Mouse (Mus musculus) NIH3T3 (cell line): ENCODE results near the gene Rnf144b.
A peak's percentile ranks its signal among the peaks of the same experiment; 100 is the strongest.

Source experiments
- DNase-seq: peaks from one replicate; pipeline ENCODE4 v3.0.0-alpha.2; 2012; ENCODE audit warnings: low read depth

The Rnf144b gene

DNA sequence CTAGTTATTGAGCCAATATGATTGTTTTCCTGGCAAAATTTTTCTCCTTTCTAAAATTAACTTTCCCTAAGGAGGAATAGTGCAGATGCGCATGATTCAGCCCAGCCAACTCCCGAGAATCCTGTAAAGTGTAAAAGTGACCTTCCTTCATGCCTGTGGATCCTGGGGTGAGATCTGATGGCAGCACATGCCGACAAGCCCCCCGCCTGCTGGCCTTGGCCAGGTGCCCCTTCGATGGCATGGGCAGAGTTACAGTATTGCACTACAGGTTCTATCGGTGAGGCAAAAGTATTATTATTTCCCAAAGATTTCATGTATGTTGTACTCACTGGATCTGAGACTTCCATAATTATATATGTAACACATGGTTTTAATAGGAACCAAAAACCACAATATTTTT lies 2.5 kb downstream of the Rnf144b start:
- DNase-seq = no peak

DNA sequence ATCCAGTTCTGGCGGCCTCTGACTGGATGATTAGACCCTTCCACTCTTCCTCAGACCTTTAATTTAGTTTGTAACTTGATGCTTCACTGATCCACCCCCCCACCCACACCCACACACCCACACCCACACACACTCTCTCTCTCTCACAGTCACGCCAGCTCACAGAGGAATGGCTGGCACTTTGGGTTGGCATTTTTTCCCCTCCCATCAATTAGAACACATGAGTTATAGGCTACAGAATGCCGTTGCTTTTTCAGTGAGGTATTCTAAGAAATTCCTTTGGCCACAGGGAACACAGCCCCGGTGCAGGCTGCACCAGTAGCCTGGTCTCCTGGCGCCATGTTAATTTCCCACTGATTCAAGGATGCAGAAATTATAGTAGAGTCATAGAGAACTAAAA lies 3.1 kb downstream of the Rnf144b start:
- no peak for DNase-seq

- DNase-seq = no peak
These were observed 6.6 kb downstream of the Rnf144b start for GRCm38 (mm10) chr13:47129090-47129489.

- DNase-seq = no peak
These were observed 10.6 kb downstream of the Rnf144b start for GRCm38 (mm10) chr13:47133058-47133457.

DNA sequence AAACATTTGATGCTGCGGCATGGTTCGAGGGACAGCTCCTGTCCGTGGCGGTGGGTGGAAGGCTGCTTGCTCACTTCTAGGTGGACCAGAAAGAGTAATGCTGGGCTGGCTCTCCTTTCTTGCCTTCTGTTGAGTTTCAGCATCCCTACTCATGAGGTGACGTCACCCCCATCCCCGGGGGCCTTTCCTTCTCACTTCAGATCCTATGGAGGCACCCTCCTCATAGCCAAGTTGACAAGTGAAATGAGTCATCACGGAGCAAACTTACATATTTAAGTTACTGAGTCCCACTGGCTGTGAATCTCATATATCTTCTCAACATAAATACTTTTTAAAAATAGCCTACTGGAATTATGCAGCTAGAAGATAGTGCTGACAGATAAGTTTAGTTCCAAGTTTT lies 12.4 kb downstream of the Rnf144b start:
- DNase-seq = no peak

DNA sequence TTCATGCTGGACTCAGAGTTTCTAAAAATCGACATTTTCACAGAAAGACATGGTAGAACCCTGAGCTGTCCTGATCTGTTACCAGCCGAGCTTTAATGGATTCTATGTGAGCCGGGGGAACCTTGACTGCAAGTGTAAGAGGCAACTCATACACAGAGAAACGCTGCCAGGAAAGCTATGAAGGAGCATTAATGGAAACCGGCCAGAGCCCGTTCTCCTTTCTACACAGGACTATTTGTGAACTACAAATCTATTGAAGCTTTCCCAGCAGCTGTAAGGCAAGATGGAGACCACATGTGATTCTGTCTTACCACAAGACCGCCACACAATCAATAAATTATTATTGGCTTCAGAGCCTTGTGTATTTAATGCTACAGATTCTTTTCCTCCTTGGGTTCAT lies 13.3 kb downstream of the Rnf144b start:
- DNase-seq = no peak

- DNase-seq = peak; percentile 30
These were observed 20.3 kb downstream of the Rnf144b start for GRCm38 (mm10) chr13:47142764-47143163.

DNA sequence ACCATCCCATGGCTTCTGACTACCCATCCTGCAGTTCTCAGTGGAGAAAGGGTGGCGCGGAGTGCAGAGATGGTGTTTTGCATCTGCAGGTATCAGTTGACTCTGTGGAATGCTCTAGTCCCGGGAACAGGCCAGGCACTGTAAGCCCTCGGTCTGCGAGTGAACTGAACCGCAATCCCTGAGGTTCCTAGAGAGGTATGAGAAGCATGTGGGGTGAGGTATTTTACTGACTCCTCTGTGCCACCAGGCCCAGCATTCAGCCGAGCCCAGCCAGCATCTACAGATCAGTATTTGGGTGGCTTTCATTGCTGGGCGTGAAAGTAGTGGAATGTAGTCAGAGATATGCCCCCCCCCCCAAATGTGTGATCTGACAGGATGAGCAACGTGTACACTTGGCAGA lies 23.5 kb downstream of the Rnf144b start:
- peak; percentile 22 for DNase-seq

GRCm38 (mm10) chr13:47146388-47146787 lies 23.9 kb downstream of the Rnf144b start:
- DNase-seq = no peak

GRCm38 (mm10) chr13:47148573-47148972 lies 26.1 kb downstream of the Rnf144b start:
- DNase-seq = no peak

GRCm38 (mm10) chr13:47149993-47150392 lies 27.5 kb downstream of the Rnf144b start:
- no peak for DNase-seq

GRCm38 (mm10) chr13:47151060-47151459 lies 28.6 kb downstream of the Rnf144b start:
- DNase-seq = no peak

DNA sequence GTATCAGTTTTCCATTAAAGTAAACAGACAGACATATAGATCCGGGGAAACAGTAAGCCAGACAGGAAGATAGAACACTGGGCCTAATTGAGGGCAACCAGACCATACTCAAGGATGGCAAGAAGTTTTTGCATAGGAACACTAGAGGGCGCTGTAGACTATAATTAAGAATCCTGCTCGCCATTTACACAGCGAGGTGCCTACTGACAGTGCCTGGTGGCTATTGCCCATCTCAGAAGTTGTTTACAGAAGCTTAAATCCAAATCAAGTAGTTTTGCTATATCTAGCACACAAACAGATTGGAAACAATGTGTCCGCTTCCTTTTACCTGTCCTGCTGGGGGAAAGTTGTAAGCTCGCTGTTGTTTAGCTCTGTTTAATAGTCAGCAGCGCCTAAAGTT lies 29.9 kb downstream of the Rnf144b start:
- DNase-seq = peak; percentile 78

DNA sequence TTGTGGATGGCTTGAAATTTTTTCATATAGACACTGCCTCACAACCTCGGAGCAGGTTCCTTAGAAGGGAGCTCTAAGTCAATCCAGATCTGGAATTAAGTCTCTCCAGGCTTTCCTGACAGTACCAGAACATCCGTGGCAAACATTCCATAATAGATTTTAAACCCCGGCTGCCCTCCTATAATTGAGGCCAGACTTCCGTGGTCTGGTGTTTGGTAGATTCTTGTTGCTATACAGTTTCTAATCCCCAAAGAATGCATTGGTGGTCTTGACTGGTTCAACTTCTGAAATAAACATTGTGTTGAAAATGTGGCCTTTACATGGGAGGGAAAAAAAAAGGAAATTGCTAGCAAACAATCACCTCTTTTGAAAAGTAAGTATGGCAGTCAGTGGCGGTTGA lies 30.8 kb downstream of the Rnf144b start:
- DNase-seq = no peak

DNA sequence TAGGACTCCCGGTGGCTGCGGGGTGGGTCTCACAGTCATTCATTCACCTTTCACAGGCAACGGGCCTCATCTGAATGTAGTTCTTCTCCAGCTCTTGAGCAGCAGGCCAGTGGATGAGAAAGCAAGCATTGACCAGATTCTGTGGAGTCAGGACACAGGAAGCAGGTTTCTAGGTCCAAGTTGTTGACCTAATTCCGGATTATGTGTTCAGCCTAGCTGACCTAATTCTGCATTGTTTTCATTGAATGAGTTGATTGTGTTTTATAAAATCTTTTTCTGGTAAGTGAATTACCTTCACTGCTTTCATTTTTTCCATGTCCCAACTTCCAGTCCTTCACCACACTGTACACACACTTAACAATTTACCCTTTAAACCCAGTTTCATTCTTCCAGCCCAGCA lies 32.4 kb downstream of the Rnf144b start:
- no peak for DNase-seq

- no peak for DNase-seq
These were observed 34.4 kb downstream of the Rnf144b start for GRCm38 (mm10) chr13:47156841-47157240.

- DNase-seq = no peak
These were observed 39.5 kb downstream of the Rnf144b start for GRCm38 (mm10) chr13:47162001-47162400.

DNA sequence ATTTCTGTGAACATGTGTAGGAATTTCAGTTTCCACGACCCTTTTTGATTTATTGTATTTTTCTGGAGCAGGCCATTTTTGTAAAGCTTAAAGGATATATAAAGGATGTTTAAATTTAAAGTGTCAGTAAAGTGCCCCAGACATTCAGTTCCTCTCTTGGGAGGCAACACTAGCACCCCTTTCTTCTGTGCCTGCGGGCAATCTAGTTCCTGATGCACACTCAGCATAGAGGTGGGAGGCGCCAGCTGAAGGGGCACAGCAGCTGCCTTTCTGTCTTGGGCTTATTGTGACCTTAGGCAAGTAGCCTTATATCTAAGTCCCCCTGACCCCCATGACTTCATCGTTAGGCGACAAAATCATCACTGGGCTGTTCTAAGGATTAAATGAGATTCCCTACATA lies 42.3 kb downstream of the Rnf144b start:
- no peak for DNase-seq

DNA sequence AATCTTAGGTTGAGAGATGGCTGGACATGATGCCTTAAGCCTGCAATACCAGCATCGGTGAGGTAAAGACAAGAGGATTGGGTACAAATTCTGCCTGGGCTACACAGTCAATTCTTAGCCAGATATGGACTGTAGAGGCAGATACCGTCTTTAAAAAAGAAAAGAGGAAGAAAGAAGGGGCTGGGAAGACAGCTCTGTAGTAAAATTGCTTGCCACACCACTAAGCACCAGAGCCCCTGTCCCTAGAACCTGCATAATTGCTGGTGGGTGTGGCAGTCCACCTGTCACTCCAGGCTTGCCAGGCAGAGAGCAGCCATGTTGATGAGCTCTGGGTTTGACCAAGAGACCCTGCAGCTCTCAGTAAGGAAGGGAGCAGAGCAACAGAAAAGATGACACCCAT lies 42.8 kb downstream of the Rnf144b start:
- DNase-seq = no peak

DNA sequence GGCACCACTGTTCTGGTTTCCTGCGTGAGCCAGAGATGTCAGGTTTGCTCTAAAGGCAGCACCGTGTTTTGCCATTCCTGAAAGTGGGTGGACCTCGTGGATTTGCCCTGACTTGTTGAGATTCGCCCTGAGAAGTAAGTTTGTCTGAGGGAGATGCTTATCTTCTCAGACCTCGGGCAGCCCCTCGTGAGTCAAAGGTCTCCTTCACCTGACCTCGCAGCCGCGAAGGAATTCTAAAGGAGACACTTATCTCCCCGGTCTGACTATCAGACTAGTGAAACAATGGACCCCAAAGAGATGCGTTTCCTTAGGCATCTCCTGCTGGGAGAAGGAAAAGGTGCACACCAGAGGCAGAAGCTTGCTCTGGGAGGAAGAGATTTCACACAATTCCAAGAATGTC lies 46.0 kb downstream of the Rnf144b start:
- no peak for DNase-seq

- DNase-seq = no peak
These were observed 47.6 kb downstream of the Rnf144b start for GRCm38 (mm10) chr13:47170026-47170425.

- DNase-seq = peak; percentile 46
These were observed 48.5 kb downstream of the Rnf144b start for GRCm38 (mm10) chr13:47170811-47171555.

- no peak for DNase-seq
These were observed 50.4 kb downstream of the Rnf144b start for GRCm38 (mm10) chr13:47172891-47173290.

DNA sequence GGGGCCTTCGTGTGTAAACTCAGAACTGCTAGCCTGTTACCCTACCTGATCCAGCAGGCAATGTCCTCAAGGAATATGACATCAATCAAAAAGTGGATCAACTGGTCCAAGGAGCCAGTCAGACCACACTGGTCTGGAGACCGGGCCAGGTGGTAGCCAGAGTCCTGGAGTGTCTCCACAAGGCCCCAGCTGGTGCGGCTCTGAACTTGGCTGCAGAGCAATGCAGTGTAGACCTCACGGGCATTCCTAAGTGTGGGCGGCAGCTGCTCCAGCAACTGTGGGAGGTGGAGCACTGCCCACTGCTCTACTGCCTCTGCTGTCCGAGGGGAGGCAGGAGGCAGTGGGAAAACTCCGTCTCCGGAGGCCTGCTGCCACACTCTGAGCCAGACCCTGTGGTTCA lies 55.7 kb downstream of the Rnf144b start:
- no peak for DNase-seq
